Mouse (Mus musculus) yolk sac, embryonic 10.5 days (tissue): ENCODE measurements around the gene Fam120a.

Experiments
- DNase-seq: peaks from one replicate; pipeline ENCODE4 v3.0.0-alpha.2; 2017; ENCODE audit warnings: low spot score

Fam120a gene

DNA sequence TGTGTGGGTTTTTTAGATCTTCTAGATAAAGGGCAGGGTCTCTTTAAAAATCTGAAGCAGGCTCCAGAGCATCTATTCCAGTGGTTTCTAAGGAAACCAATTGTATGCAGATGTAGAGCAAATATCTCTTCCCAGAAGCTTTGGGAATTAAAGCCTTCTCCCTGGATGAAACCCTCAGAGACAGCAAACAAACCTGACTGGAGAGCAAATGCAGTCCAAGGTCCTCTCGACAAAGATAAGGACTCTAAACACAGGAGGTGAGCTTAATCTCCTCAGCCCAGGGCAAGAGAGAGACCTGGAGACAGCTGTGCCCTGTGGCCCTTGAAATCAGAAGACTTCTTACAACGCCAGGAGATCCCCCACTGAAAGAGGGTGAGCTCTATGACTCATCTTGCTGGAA lies 114.3 kb downstream of the Fam120a start:
- DNase-seq = peak; percentile 81

DNA sequence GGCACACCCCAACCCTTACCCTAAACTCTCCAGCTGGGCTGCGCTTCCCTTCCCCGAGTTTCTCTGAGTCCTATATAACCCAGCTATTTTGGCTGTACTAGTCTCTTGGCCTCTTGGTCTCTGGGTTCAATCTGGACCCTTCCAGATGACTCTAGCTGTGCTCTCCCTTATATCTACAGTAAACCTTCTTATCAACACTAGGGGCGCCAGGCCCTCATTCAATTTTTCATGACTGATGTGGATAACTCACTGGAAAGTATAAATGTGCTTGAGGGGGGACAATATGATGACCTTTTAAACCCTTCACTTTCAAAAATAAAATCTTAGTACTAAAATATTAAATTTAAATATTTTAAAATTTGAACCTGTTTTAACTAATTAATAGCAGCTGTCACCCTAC lies 115.0 kb downstream of the Fam120a start:
- no peak for DNase-seq

DNA sequence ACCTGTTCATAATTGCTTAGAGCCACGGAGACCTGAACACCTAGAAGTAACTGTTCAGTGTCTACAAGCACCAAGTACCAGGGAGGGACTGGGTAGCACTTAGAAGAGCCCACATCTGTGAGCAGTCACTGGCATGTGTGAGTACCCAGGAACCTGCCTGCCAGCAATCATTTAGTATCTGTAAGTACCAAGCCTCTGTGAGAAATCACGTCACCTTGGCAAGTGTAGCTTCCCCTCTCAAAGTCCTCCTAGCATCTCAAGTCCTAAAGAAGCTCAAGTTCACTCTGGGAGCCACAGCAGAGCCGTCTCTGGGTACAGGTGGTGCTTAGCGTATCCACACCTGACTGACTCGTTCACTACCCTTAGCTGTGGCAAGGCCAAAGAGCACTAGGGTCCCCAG lies 116.1 kb downstream of the Fam120a start:
- DNase-seq = no peak

DNA sequence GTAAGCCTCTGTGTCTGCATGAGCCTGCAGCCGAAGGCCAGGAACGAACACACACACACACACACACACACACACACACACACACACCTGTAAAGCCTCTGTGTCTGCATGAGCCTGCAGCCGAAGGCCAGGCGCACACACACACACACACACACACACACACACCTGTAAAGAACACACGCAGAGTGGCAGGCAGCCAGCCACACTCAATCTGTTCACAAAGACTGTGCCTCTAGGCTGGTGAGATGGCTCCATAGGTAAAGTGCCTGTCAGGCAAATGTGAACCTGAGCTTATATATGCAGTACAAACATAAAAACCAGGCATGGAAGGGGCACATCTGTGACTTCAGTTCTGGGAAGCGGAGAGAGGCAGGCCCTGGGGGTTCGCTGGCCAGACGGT lies 117.0 kb downstream of the Fam120a start:
- DNase-seq = no peak

DNA sequence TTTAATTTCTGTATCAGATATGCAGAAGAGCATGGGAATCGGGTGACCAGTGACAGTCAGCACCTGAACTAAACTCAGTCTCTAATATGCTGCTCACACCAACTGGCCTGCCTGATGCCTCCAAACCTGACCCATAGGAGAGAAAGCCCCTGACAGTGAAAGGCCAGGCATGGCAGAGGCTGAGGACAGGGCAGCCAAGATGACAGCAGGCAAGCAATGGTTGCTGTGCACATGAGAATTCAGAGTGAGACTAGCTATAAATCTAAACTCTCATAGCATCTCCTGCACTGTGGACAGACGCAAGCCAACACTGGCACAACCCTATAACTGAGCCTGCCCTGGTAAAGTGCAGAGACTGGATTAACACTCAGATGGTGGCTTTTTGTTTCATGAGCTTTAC lies 117.5 kb downstream of the Fam120a start:
- no peak for DNase-seq

DNA sequence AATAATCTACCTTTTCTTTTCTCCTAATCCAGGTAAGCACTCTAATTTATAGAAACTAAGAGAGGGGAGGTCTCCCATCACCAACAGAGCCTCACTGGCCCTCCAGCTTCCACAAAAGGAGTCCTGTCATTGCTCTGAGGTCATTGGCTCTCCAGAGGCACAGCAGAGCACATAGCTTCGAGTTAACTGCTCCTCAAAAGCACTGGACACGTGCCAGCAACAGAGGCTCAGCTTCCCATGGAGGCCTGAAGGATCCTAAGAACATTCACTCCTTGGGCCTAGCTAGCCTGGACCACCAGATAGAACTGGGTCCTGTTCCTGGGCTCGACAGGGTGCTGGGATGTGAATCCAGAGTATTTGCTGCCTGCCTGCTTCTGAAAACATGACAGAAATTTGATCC lies 118.7 kb downstream of the Fam120a start:
- DNase-seq = no peak

DNA sequence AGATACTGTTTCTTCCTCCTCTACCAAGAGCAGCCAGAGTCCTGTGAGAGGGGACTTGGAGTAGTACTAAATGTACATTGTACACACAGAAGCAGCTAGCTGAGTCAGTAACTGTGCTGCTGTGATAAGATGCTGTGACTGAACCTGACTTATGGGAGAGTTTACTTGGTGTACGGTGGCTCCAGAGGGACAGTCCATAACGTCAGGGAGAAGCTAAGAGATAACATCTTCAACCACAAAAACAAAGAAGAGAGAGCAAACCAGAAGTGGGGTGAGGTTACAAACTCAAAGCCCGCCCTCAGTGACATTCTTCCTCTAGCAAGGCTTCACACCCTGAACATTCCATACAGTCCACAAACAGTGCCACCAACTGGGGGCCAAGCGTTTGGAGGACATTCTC lies 122.5 kb downstream of the Fam120a start:
- DNase-seq = no peak

DNA sequence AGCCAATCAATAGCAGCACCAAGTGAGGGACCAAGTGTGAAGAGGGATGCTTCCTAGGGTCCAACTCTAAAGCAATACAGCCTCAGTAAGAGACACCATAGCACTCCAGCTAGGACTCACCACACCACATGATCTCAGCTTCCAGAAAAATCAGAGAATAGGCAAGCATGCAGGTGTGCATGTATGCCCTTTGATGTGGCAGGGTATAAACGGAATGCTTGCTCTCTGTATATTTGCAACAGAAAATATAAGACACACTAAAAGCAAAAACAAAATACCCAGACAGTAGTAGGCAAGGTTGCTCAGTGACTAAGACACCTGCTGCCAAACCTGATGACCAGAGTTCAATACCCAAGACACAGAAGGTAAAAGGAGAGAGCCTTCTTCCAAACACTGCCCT lies 124.3 kb downstream of the Fam120a start:
- DNase-seq = no peak

DNA sequence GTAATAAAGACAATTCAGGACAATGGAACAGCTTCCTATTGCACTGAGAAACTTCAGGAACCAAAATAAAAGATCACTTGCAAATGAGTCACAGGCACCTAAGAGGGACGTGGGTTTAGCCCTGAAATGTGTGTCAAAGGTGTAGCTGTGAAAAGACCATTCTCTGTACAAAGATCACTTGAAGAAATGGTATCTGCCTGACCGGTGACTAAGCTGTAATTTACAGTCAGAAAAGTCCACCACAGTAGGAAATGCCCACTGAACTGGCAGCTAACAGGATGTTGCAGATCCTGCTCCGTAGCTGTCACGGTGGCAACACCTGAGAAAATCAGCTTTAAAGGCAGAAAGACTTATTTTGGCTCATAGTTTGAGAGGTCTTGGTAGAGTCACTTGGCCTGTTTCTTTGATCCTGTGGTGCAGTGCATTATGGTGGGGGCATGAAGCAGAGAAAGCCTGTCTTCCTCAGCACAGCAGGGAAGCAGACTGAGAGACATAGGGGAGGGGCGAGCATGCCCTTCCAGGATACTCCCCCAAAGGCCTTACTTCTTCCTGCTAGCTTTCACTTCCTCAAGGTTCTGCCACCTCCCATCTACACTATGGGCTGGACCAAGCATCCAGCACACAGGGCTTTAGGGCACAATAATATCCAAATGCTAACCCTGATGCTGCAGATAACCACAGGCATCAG lies 125.8 kb downstream of the Fam120a start:
- DNase-seq = no peak

DNA sequence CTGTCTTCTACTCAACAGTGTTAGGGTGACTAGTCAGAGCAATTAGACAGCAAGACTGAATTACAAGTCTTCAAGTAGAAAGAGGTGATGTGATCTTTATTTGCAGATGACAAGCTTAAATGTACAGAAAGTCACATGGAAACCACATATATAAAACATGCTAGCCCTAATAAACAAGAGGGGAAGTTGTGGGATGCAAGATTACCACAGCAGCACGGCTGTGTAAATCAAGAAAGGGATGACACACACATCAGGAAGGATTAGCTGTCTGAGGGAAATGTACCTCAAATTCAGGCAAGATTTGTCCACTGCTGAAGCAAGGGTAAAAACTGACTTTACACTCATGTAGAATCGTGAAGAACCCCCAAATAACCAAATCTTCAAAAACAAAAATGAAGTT lies 129.5 kb downstream of the Fam120a start:
- DNase-seq = no peak

DNA sequence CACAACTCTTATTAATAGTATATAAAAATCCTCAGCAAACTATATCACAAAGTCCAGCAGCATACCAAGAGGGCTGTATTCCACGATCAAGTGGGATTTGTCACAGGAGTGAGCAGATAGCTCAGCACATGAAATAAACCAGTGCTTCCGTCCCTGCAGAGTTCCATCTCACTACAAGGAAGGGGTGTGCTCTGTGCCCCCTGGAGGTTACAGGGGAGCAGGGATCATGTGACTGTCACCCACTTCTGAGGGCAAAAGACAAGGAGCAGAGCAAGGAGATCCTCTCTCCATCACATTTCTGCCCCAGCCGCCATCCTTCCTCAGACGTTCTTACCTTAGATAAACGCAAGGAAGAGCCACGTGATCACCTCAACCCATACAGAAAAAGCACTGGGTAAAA lies 130.3 kb downstream of the Fam120a start:
- no peak for DNase-seq

DNA sequence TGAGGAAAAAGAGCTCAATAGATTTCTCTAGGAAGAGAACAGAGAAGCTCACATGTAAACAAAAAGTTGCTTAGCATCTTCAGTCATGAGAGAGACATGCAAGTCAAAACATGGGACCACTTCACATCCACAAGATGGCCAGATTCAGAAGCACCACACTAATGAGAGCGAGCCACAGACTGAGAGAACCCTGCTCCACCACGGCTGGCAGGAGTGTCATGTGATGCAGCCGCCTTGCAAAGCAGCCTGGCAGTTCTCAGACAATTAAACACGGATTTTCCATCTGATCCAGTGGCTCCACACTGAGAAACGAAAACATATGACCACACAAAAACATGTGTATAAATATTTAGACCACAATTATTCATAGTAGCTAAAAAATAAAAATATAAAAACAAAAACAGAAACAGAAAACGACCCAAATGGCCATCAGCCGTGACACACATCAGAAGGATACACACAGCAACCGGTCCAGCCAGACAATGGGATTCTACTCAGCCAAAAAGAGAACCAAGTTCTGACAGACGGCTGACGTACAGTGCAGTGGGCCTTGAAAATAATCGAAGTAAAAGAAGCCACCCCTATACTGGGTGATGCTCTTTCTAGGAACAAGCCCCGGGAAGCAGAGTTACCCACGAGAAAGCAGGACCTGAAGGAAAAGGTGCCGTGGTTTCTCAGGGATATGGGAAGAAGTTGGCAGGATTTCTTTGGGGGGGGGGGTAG lies 137.1 kb downstream of the Fam120a start:
- no peak for DNase-seq

DNA sequence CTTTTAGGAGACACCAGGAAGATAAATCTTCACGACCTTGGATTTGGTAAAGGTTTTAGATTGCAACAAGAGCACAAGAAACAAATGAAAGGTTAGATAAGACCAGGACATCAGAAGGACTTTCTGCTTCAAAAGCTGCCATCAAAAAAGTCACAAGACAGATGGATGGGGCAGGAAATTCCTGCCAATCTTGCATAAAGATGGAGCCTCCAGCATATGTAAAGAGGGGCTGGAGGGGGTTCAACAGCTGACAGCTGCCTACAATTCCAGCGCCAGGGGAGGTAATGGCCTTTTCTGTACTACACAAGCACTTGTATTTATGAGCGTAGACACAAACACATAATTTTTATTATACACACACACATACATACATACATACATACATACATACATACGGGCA lies 138.0 kb downstream of the Fam120a start:
- no peak for DNase-seq
